8 mouse cellular contexts compared by ENCODE assay signal in genomic region chr2:116975091-116975600, GRCm38 (mm10).
DNase-seq lines count a peak whose midpoint lies in the region; ATAC-seq lines count a peak whose summit lies in the region.

No protein-coding gene starts in this region.

- no peaks in the 10 kb centered on the region for H3K9me3 ChIP-seq in stomach, embryonic 16.5 days (replicated peaks; ENCODE audit: control insufficient read depth, low read length)

- ATAC-seq in frontal cortex, adult (ENCODE audit: low TSS enrichment), result peak; percentile 38
- ATAC-seq in common myeloid progenitor, adult 5-6 weeks (replicated peaks; ENCODE audit: low read depth, poor library complexity, severe bottlenecking), result peak; percentile 37
- ATAC-seq in stomach, embryonic 16.5 days (ENCODE audit: insufficient read depth, low FRiP score), result no peak

- 3% methylated on average over 14 of the region's 14 CpGs for WGBS in macrophage (ENCODE audit: missing documents)
- 2% methylated on average over 14 of the region's 14 CpGs for WGBS in stomach, embryonic 16.5 days

- peaks cover 11% of the 10 kb centered on the region for H3K79me2 ChIP-seq in macrophage (ENCODE audit: inconsistent target)

- peak overlapping the region; percentile 84 for H3K4me2 ChIP-seq in stomach, embryonic 16.5 days (ENCODE audit: low read depth, low read length)

- H3K4me1 ChIP-seq in stomach, embryonic 16.5 days (ENCODE audit: control insufficient read depth, insufficient read depth, low read length), result peaks cover 44% of the 10 kb centered on the region

- no peaks in the 10 kb centered on the region for H3K27me3 ChIP-seq in stomach, embryonic 16.5 days (ENCODE audit: control insufficient read depth, insufficient read depth, low read length)

- H3K9ac ChIP-seq in stomach, embryonic 16.5 days (ENCODE audit: low read length), result peak overlapping the region; percentile 90

- intact Hi-C loops in heart, postnatal 14 days (cut with DNase I), result no loop called here
- intact Hi-C loops in left cerebral cortex, postnatal 10 days (cut with DNase I), result loop anchor here (2.0 to 5.0 kb wide), 2 partner anchors 146 to 207 kb away; partner anchors contain the start of gene Spred1

- peak overlapping the region; percentile 97 for H3K27ac ChIP-seq in macrophage
- peak overlapping the region; percentile 97 for H3K27ac ChIP-seq in stomach, embryonic 16.5 days (ENCODE audit: low read length)

- no peaks in the 10 kb centered on the region for H3K36me3 ChIP-seq in macrophage (ENCODE audit: inconsistent target)
- no peaks in the 10 kb centered on the region for H3K36me3 ChIP-seq in stomach, embryonic 16.5 days (ENCODE audit: control insufficient read depth, insufficient read depth, low read length)

- peak overlapping the region; percentile 51 for H3K4me3 ChIP-seq in macrophage (ENCODE audit: inconsistent target)
- H3K4me3 ChIP-seq in stomach, embryonic 16.5 days (replicated peaks; ENCODE audit: low read length), result peak overlapping the region; percentile 64

- no peak for DNase-seq in frontal cortex, postnatal 25 days (ENCODE audit: low spot score in 2 of 2)
- peak; percentile 62 for DNase-seq in MN1 (ENCODE audit: low spot score)
- DNase-seq in heart, postnatal 14 days, result peak; percentile 34 to 53
- peak; percentile 58 to 76 for DNase-seq in left cerebral cortex, postnatal 10 days (ENCODE audit: extremely low spot score in 1 of 2, low spot score in 2 of 2)

Comparison
In these comparisons a context has a peak if more than half of its experiments do, and no peak if none do; other contexts are left out.
1. DNase-seq: peak in MN1 (single experiment), heart, postnatal 14 days (2 of 2) and left cerebral cortex, postnatal 10 days (2 of 2); none in frontal cortex, postnatal 25 days (0 of 2).